Mouse (Mus musculus): ENCODE data around the gene Cog6.

- TF ChIP-seq POLR2A (IDR thresholded peaks at IDR 0.05; ENCODE audit: extremely low read depth, insufficient read depth, low read length) (no peak), CTCF (IDR thresholded peaks at IDR 0.05; ENCODE audit: extremely low read depth, insufficient read depth, low read length) (peak; percentile 23; the same call in 1 of the 2 replicates)
Measured at GRCm38 (mm10) chr3:52994666-52995065, 22.4 kb downstream of the Cog6 start.

All from cortical plate, adult 2 months (tissue).